Mouse (Mus musculus): ENCODE results near the gene Hist1h2ah.
"Not testable (repeated sequence)": the region's sequence is repeated elsewhere in the genome, so short reads cannot be mapped to it uniquely, and the experiment has no call there.

Gene Hist1h2ah

DNA sequence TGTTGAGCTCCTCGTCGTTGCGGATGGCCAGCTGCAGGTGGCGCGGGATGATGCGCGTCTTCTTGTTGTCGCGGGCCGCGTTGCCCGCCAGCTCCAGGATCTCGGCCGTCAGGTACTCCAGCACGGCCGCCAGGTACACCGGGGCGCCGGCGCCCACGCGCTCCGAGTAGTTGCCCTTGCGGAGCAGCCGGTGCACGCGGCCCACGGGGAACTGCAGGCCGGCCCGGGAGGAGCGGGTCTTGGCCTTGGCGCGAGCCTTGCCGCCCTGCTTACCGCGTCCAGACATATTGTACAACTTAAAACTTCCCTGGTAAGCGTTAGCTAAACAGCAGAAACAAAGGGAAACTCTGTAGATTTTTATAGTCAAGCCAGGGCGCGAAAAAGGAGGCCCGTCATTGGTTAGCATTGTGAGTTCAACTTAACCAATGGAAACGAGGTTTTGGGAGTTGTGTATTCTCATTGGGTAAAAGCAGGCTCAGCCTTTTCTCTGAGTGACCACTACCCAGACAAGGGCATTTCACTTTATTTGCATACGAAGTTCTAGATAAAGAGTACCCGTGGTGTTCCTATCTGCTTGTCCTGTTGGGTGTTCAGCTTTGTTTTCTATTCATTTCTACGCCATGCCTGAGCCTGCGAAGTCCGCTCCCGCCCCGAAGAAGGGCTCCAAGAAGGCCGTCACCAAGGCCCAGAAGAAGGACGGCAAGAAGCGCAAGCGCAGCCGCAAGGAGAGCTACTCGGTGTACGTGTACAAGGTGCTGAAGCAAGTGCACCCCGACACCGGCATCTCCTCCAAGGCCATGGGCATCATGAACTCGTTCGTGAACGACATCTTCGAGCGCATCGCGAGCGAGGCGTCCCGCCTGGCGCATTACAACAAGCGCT is at the start of gene Hist1h2ah, which contains the start of gene Hist1h2bk:
Gene Hist1h2ah, minus strand, starts transcription at position 302 of the 882 bp plus-strand sequence.
Gene Hist1h2bk, plus strand, starts transcription at position 604 of the 882 bp plus-strand sequence.
- in situ Hi-C loops (cut with MboI, MseI) = loop anchor here (5.0 kb wide), 2 partner anchors 313 to 1497 kb away; partner anchors contain the start of genes Hist1h2af, Hist1h2bm and Hist1h4h

DNA sequence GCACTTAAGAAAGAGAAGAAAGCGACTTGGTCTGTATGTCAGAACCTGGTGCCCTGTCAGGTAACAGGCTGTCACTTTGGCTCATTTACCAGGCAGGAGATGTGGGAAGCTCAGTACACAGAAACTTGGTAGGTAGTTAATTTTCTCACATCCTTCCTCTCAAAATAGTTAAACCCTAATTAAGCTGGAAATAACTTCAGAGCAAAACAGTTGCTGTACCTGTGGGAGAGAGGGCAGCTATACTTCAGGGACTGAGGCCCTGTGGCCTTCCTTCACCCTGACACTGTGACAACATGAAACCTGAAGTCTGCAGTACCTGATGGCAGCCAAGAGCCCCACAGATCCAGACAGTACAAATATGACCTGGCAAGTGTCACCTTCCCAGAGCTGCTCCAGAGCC is 48.8 kb upstream of the Hist1h2ah start, which contains the start of gene Vmn1r188:
Gene Vmn1r188, plus strand, starts transcription at position 301 of the 400 bp plus-strand sequence.
- in situ Hi-C loops (cut with MboI, MseI) = not testable (repeated sequence)

DNA sequence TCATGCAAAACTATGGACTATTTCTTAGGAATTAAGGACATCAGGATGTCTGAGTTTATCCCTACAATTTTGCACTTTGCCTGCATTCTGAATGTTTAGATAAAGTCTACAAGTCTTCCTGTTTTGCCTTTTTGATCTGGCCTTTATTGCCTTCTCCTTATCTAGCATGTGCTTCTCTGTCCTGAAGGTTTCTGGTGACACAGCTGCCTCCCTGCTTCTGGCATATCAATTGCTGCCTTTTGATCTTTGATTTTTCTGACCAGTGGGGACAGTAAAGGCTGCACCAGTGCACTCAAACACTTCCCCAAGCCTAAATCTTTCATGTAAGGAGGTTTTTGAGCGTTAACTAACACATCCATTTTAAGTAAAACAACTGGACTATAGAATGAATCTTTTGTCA is 28.1 kb upstream of the Hist1h2ah start:
- in situ Hi-C loops (cut with MboI, MseI) = no loop called here

DNA sequence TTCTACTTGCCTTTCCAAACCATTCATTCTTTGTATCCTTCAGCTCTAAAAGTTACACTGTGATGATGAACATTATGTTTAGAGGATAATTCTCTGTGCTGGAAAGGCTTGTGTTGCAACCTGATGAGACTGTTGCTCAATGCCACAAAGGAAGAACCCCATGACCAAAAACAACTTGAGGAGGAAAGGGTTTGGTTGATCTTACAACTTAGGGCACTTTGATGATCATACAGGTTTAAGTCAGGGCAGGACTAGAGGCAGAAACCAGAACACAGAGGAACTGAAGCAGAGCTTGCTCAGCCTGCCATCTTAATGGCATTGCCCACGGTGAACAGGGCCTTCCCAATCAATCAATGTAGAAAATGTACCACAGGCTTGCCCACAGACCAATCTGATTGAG is 26.1 kb upstream of the Hist1h2ah start:
- in situ Hi-C loops (cut with MboI, MseI) = no loop called here

DNA sequence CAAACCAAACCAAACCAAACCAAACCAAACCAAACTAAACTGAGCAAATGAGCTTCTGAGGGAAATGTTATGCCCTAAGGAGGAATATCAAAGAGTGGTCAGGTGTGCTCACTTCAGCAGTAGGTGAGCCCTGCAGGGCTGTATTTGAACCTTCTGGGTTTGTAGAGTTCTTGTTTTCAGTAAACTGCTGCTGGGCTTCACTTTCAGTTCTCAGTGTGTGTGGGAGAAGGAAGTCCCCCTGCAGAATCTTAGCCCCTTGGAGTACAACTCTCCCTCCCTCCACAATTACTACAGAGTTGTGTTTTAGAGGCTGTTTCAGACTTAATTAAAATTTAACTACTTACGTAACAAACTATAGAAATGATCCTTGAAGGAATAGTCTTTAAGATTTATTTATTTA is 18.4 kb upstream of the Hist1h2ah start:
- in situ Hi-C loops (cut with MboI, MseI) = loop anchor here (5.0 to 10.0 kb wide), 2 partner anchors 1249 to 1361 kb away; no protein-coding TSS in a partner anchor

DNA sequence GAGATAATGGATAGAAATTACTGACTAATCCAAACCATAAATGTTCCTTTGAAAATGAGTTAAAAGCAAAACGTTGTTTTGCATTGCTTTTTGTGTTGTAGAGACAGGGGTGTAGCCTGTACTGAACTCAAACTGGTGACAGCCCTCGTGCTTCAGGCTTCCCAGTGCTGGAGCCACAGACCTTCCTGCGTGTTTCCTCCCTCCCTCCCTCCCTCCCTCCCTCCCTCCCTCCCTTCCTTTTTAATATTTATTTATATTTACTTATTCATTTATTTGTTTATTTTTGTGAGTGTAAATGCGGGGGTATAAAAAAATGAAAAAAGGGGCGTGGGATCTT is 16.1 kb upstream of the Hist1h2ah start:
- in situ Hi-C loops (cut with MboI, MseI) = loop anchor here (5.0 to 10.0 kb wide), 2 partner anchors 1251 to 1363 kb away; no protein-coding TSS in a partner anchor

DNA sequence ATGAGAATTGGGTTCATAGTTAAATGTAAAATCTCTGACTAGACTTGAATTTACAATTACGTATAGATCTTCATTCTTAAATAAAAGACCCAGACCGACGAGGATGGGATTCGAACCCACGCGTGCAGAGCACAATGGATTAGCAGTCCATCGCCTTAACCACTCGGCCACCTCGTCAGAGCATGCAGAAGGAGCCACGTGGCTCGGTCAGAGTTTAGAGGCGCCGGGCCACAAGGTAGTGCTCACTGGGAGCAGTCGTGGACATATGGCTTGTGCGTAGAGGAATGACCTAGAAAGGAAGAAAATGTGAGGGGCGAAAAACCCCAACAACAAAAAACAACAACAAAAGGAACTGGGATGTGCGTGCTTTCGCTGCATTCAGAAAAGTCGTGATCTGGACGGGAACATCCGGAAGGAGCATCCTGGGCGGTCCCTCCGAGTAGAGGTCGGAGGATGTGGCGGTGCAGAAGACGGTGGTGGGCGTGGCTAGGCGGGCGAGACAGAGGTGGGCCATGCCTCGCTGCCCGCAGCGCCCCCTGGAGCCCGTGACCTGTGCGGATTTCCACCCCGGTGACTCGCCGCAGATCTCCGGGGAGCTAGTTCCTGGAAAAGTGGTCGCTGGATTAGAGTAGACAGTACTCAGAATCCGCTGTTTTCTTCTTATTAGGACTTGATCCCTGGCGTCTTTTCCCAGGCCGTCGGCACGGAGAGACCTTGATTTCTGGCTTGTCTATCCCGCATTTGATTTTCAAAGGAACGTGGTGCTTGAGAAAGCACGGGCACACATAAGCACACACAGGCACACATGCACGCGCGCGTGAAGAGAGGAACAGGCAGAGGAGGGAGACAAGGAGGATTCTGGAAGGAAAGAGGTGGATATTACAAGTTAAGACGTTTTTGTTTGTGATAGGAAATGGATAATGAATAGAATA is 15.5 kb upstream of the Hist1h2ah start:
- in situ Hi-C loops (cut with MboI, MseI) = loop anchor here (5.0 to 10.0 kb wide), 2 partner anchors 1251 to 1364 kb away; no protein-coding TSS in a partner anchor

DNA sequence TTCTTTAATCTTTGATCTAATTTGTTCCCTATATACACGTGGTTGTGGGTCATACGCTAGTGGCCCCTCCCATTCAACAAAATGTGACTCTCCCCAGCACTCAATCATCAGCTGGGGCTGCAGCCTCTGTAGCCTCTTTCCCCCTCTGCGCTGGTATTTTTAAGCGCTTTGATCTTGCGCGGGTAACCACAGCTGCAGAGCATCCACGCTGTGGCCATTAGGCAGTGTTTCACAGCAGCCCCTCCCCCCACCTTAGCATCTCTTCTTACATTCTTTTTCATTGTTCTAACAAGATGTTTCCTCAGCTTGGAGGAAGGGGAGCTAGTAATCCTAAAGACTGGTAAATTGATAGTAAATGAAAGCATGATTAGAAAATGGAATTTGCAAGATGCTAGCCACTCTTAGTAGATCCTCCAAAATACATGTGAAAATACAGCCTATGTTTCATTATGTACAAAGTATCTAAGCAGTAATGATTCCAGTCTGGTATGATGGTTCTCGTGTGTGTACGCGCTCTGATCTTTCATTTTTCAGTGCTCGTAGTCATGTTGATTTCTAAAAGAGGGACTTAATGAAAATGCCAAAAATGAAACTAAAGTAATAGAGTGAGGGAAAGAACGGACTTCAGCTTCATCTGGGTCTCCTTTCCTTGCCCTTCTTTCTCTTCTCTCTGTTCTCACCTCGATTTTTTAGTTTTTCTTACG is 14.5 kb upstream of the Hist1h2ah start:
- in situ Hi-C loops (cut with MboI, MseI) = loop anchor here (5.0 to 10.0 kb wide), 4 partner anchors 1252 to 1695 kb away; partner anchors contain the start of genes Hist1h2ac, Hist1h2bb, Hist1h2bc and Hist1h3c

DNA sequence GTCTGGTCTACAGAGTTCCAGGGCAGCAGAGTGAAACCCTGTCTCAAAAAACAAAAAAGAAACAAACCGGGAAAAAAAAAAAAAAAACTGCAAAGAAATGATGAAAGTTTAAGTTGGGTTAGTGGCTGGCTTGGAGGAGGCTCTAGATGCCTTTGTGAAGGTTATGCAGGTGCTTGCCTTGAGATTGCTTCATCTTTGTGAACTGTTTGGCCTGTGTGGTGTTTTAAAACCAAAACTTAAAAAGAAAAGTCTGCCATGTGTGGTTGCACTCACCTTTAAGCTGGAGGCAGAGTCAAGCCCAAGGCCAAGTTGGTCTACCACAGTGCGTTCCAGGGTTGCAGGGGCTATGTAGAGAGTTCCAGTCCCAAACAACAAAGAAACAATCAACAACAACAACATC is 13.7 kb upstream of the Hist1h2ah start:
- in situ Hi-C loops (cut with MboI, MseI) = loop anchor here (5.0 to 10.0 kb wide), 2 partner anchors 1633 to 1696 kb away; partner anchors contain the start of genes Hist1h2ac, Hist1h2bb, Hist1h2bc and Hist1h3c

DNA sequence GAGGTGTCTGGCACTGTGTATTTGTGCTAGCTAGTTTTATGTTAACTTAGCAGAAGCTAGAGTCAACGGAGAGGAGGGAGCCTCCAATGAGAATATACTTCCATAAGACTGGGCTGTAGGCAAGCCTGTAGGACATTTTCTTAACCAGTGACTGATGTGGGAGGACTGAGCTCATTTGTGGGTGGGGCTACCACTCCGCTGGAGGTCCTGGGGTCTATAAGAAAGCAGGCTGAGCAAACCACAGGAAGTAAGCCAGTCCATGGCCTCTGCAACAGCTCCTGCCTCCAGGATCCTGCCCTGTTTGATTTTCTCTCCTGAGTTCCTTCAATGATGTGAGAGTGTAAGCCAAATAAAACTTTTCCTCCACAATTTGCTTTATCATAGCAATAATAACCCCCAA is 9.9 kb upstream of the Hist1h2ah start:
- in situ Hi-C loops (cut with MboI, MseI) = loop anchor here (5.0 to 10.0 kb wide), 2 partner anchors 1637 to 1699 kb away; partner anchors contain the start of genes Hist1h2ac, Hist1h2bb, Hist1h2bc and Hist1h3c

DNA sequence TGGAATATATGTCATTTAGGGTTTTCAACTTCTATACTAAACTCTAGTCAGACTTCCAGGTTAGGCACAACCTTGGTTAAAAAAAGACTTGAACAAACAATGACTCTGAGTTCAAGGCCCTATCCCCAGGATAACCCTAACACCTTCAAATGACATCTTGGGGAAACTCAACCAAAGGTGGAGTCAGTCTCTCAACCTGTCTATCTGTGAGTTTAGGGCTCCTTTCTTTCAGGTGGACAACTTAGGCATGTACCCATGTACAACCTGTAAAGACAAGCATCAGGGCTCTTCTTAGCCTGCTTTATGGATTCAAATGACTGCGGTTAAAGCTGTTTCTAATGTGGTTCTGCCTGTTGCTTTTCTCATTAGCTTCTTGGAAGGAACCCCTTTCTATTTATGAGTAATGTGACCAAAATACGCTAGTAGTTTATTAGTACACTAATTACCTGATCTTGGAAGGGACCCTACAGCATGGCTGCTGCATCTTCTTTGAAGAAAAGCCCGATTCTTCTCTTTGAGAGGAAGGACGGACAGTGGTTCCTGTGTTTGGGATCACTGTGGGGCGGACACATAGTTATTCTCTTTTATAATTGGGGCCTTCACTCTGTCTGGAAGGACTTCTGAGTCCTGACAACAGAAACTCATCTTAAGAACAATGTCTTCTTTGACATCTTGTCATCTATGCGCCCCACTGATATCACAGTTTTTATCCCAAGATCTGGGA is 9.2 kb upstream of the Hist1h2ah start:
- in situ Hi-C loops (cut with MboI, MseI) = loop anchor here (5.0 to 10.0 kb wide), 3 partner anchors 212 to 1700 kb away; partner anchors contain the start of genes Hist1h2ac, Hist1h2ap, Hist1h2bb and Hist1h2bc

DNA sequence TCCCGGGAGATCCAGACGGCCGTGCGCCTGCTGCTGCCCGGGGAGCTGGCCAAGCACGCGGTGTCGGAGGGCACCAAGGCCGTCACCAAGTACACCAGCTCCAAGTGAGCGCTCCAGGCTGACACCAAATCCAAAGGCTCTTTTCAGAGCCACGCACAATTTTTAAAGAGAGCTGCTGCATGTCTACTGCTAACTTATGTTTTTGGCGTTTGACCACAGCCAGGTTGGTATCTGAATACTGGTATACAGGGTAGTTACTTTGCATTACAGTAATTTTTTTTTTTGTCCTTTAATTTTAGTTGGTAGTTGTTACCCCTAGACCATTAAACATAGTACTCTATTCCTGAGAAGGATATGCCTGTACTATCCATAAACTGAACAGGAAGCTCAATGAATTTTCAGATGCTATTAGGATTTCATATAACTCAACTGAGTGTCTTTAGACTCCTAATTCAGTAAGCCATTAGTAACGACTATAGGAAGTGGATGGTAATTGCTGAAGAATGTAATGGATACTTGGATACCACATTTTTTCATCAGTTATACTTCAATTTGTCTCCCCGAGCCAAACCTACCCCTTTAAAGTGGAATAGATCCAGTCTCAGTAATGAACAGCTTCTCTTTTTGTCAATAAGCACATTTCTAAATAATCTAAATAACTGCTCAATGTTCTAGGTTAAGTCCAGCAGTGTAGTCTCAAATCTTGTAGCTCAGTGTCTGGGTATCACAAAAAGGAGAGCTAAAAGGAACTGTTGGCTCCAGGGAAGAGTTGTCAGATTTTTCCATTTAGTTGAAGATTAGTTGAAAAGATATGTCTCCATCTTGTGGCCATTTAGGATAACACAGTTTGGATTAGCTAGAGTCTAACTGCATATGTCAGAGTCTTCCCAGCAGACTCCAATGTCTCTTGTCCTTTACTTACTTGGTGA is 8.4 kb upstream of the Hist1h2ah start:
- in situ Hi-C loops (cut with MboI, MseI) = loop anchor here (5.0 to 10.0 kb wide), 2 partner anchors 211 to 1701 kb away; partner anchors contain the start of genes Hist1h2ap, Hist1h2bb, Hist1h2br and Hist1h3c

DNA sequence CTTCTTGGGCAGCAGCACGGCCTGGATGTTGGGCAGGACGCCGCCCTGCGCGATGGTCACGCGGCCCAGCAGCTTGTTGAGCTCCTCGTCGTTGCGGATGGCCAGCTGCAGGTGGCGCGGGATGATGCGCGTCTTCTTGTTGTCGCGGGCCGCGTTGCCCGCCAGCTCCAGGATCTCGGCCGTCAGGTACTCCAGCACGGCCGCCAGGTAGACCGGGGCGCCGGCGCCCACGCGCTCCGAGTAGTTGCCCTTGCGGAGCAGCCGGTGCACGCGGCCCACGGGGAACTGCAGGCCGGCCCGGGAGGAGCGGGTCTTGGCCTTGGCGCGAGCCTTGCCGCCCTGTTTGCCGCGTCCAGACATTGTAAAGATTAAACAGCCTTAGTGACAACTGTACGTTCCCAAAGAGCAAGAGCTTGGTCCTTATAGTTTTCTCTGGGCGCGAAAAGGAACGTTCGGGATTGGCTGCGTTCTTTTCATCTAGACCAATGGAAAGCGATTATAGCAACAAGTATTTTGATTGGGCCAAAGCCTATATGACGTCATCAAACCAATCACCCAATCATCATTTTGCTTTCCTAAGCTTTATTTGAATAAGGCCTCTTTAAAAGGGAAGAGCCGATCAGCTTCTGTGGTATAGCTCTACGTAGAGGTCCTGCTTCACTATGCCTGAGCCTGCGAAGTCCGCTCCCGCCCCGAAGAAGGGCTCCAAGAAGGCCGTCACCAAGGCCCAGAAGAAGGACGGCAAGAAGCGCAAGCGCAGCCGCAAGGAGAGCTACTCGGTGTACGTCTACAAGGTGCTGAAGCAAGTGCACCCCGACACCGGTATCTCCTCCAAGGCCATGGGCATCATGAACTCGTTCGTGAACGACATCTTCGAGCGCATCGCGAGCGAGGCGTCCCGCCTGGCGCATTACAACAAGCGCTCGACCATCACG is 7.5 kb upstream of the Hist1h2ah start, which contains the start of the genes Hist1h2ag and Hist1h2bj:
Gene Hist1h2ag, minus strand, starts transcription at position 377 of the 935 bp plus-strand sequence.
Gene Hist1h2bj, plus strand, starts transcription at position 647 of the 935 bp plus-strand sequence.
- in situ Hi-C loops (cut with MboI, MseI) = loop anchor here (5.0 to 10.0 kb wide), 2 partner anchors 211 to 1702 kb away; partner anchors contain the start of genes Hist1h2ap, Hist1h2bb, Hist1h2br and Hist1h3c

DNA sequence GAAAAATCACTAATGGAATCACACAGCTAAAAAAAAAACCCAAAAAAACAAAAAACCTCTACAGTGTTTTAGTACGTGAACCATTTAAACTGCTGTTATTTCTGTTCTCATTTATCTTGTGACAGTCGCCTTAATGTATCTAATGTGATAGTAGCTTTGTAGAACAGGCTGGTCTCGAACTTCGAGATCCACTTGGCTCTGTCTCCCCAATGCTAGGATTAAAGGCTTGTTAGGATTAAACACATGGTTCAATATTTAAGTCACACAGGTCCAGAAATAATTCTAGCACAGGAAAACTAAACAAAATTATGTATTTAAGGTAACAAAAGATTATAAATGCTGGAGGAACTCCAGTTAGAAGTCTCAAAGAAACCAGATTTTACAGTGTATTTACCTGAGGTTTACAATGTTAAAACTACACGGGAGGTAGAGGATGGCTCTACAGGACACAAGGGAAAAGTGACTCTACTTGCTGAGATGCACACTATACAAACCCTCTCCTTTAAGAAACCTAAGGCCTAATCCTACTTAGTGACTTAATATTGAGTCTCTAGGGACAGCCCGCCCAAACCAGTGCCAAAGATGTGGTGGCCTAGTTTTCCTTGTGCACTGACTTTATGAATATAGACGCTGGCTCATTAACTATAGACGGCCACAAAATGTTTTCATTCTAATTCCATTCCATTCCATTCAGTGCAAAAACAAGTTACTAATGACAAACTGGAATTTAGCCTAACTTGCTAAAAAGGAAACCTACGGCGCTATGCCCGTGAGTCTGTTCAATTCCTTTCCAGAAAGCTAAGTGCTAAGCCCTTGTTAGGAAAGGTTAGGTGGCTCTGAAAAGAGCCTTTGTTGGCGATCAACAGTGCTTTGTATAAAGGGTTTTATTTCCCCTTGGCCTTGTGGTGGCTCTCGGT is 6.5 kb upstream of the Hist1h2ah start:
- in situ Hi-C loops (cut with MboI, MseI) = loop anchor here (5.0 to 10.0 kb wide), 2 partner anchors 210 to 1703 kb away; partner anchors contain the start of genes Hist1h2ap, Hist1h2bb, Hist1h2br and Hist1h3c

DNA sequence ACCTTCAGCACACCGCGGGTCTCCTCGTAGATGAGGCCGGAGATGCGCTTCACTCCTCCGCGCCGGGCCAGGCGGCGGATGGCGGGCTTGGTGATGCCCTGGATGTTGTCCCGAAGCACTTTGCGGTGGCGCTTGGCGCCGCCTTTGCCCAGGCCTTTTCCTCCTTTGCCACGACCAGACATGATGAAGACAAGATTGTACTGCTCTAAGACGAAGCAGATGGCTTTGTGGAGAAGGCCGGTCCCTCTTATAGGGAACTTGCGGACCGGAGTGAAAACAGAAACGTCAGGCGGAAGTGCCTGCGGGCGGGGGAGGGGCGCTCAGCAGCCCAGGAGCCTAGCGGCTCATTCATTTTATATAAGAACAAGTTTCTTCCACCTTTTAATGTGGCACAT is 5.8 kb upstream of the Hist1h2ah start, which contains the start of gene Hist1h4i:
Gene Hist1h4i, minus strand, starts transcription at position 221 of the 395 bp plus-strand sequence.
- in situ Hi-C loops (cut with MboI, MseI) = loop anchor here (5.0 to 10.0 kb wide), 2 partner anchors 209 to 1704 kb away; partner anchors contain the start of genes Hist1h2ap, Hist1h2bb, Hist1h2br and Hist1h3c

All from T-helper 1 cell (primary cell).